Mouse (Mus musculus): Measurements from ENCODE around the gene Gsg1l. TPM values are rescaled to one million over a fixed set of nuclear protein-coding genes. Genes with fewer than 3 reads are reported as not detected.

The Gsg1l gene
- polyA plus RNA-seq, 1 experiment from 2014 or later, result 0.70 TPM

GRCm38 (mm10) chr7:125985565-125985964 lies 96.6 kb downstream of the Gsg1l start:
- ATAC-seq (replicated peaks; ENCODE audit: insufficient number of reproducible peaks, low FRiP score, low TSS enrichment, low read depth) (no peak), DNase-seq (ENCODE audit: low spot score) (peak; percentile 68)
- 62% methylated on average over 10 of the region's 10 CpGs for WGBS
- H3K9me3 ChIP-seq (replicated peaks; ENCODE audit: control insufficient read depth, low read length), result no peaks in the 10 kb centered on the region
- no peak overlapping the region for H3K4me2 ChIP-seq (ENCODE audit: low read depth, low read length)
- no peaks in the 10 kb centered on the region for H3K36me3 ChIP-seq (replicated peaks; ENCODE audit: control insufficient read depth, insufficient read depth, low read depth, low read length)
- no peaks in the 10 kb centered on the region for H3K27me3 ChIP-seq (ENCODE audit: control insufficient read depth, insufficient read depth, low read length)
- H3K4me1 ChIP-seq (ENCODE audit: control insufficient read depth, insufficient read depth, low read length), result no peaks in the 10 kb centered on the region; the same call in 1 of the 2 replicates
- H3K9ac ChIP-seq (replicated peaks; ENCODE audit: low read length), result no peak overlapping the region
- no peak overlapping the region for H3K4me3 ChIP-seq (ENCODE audit: low read depth, low read length)
- no peak overlapping the region for H3K27ac ChIP-seq (replicated peaks; ENCODE audit: low read depth, low read length)

- Histone ChIP-seq H3K36me3 (replicated peaks; ENCODE audit: control insufficient read depth, insufficient read depth, low read depth, low read length) (no peaks in the 10 kb centered on the region), H3K4me3 (ENCODE audit: low read depth, low read length) (no peak overlapping the region), H3K4me1 (ENCODE audit: control insufficient read depth, insufficient read depth, low read length) (no peaks in the 10 kb centered on the region; the same call in 1 of the 2 replicates), H3K4me2 (ENCODE audit: low read depth, low read length) (no peak overlapping the region), H3K27me3 (ENCODE audit: control insufficient read depth, insufficient read depth, low read length) (no peaks in the 10 kb centered on the region), H3K9me3 (replicated peaks; ENCODE audit: control insufficient read depth, low read length) (no peaks in the 10 kb centered on the region), H3K27ac (replicated peaks; ENCODE audit: low read depth, low read length) (no peak overlapping the region), H3K9ac (replicated peaks; ENCODE audit: low read length) (no peak overlapping the region)
- DNase-seq (ENCODE audit: low spot score) (no peak), ATAC-seq (replicated peaks; ENCODE audit: insufficient number of reproducible peaks, low FRiP score, low TSS enrichment, low read depth) (no peak)
- 35% methylated on average over 12 of the region's 12 CpGs for WGBS
Observed at GRCm38 (mm10) chr7:125983902-125984841, 98.0 kb downstream of the Gsg1l start.

DNA sequence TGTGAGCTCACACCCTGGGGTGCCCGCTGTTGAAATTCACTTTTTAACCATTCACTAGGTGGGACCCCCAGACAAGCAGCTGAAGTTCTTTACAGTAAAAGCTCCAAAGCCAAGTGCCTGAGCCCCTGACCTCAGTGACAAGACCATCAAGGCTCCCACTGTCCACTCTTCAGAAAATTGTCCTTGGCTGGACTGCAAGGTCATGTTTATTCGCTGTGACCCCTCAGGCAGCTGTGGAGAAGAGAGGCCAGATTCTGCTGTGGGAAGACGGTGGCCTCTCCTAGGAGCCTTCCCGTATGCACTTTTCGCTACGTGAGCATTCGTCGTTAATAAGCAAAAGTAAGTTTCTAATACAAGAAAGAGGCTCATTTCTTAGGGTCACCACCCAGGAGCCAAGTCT lies 102.6 kb downstream of the Gsg1l start:
- no peak overlapping the region for H3K4me3 ChIP-seq (ENCODE audit: low read depth, low read length)
- 85% methylated on average over 8 of the region's 8 CpGs for WGBS
- no peaks in the 10 kb centered on the region for H3K9me3 ChIP-seq (replicated peaks; ENCODE audit: control insufficient read depth, low read length)
- no peaks in the 10 kb centered on the region for H3K36me3 ChIP-seq (replicated peaks; ENCODE audit: control insufficient read depth, insufficient read depth, low read depth, low read length)
- no peak overlapping the region for H3K9ac ChIP-seq (replicated peaks; ENCODE audit: low read length)
- ATAC-seq (replicated peaks; ENCODE audit: insufficient number of reproducible peaks, low FRiP score, low TSS enrichment, low read depth), result no peak
- H3K27me3 ChIP-seq (ENCODE audit: control insufficient read depth, insufficient read depth, low read length), result no peaks in the 10 kb centered on the region
- no peaks in the 10 kb centered on the region; the same call in 1 of the 2 replicates for H3K4me1 ChIP-seq (ENCODE audit: control insufficient read depth, insufficient read depth, low read length)
- H3K4me2 ChIP-seq (ENCODE audit: low read depth, low read length), result no peak overlapping the region
- DNase-seq (ENCODE audit: low spot score), result no peak
- no peak overlapping the region for H3K27ac ChIP-seq (replicated peaks; ENCODE audit: low read depth, low read length)

GRCm38 (mm10) chr7:125976695-125977094 lies 105.5 kb downstream of the Gsg1l start:
- no peak for DNase-seq (ENCODE audit: low spot score)
- no peak for ATAC-seq (replicated peaks; ENCODE audit: insufficient number of reproducible peaks, low FRiP score, low TSS enrichment, low read depth)
- 85% methylated on average over 9 of the region's 9 CpGs for WGBS

DNA sequence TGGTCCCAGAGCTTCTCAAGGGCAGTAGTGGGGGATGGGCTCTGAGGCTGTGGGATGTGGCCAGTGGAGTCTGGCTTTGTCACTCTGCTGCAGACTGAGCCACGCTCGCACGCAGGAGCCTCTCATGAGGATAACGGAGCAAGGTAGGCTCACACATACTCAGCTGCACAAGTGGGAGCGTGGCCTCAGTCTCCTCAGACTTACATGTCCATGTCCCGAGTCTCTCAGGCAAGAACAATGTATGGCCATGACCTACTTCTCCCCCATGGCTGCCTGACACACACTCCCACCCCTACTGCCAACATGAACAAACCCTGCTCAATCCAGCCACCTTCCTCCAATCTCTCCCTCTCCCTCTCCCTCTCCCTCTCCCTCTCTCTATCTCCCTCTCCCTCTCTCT lies 106.8 kb downstream of the Gsg1l start:
- no peaks in the 10 kb centered on the region for H3K9me3 ChIP-seq (replicated peaks; ENCODE audit: control insufficient read depth, low read length)
- H3K27me3 ChIP-seq (ENCODE audit: control insufficient read depth, insufficient read depth, low read length), result no peaks in the 10 kb centered on the region
- no peaks in the 10 kb centered on the region for H3K36me3 ChIP-seq (replicated peaks; ENCODE audit: control insufficient read depth, insufficient read depth, low read depth, low read length)
- no peak overlapping the region for H3K4me3 ChIP-seq (ENCODE audit: low read depth, low read length)
- H3K27ac ChIP-seq (replicated peaks; ENCODE audit: low read depth, low read length), result no peak overlapping the region
- ATAC-seq (replicated peaks; ENCODE audit: insufficient number of reproducible peaks, low FRiP score, low TSS enrichment, low read depth), result no peak
- H3K4me2 ChIP-seq (ENCODE audit: low read depth, low read length), result no peak overlapping the region
- no peak overlapping the region for H3K9ac ChIP-seq (replicated peaks; ENCODE audit: low read length)
- no peaks in the 10 kb centered on the region for H3K4me1 ChIP-seq (ENCODE audit: control insufficient read depth, insufficient read depth, low read length)
- no peak for DNase-seq (ENCODE audit: low spot score)
- WGBS, result 74% methylated on average over 6 of the region's 6 CpGs

More at GRCm38 (mm10) chr7:125976695-125977094, 105.5 kb downstream of the Gsg1l start:
- Histone ChIP-seq H3K27ac (replicated peaks; ENCODE audit: low read depth, low read length) (no peak overlapping the region), H3K27me3 (ENCODE audit: control insufficient read depth, insufficient read depth, low read length) (no peaks in the 10 kb centered on the region), H3K9ac (replicated peaks; ENCODE audit: low read length) (no peak overlapping the region), H3K4me2 (ENCODE audit: low read depth, low read length) (no peak overlapping the region), H3K36me3 (replicated peaks; ENCODE audit: control insufficient read depth, insufficient read depth, low read depth, low read length) (no peaks in the 10 kb centered on the region), H3K4me3 (ENCODE audit: low read depth, low read length) (no peak overlapping the region), H3K4me1 (ENCODE audit: control insufficient read depth, insufficient read depth, low read length) (no peaks in the 10 kb centered on the region), H3K9me3 (replicated peaks; ENCODE audit: control insufficient read depth, low read length) (no peaks in the 10 kb centered on the region)

DNA sequence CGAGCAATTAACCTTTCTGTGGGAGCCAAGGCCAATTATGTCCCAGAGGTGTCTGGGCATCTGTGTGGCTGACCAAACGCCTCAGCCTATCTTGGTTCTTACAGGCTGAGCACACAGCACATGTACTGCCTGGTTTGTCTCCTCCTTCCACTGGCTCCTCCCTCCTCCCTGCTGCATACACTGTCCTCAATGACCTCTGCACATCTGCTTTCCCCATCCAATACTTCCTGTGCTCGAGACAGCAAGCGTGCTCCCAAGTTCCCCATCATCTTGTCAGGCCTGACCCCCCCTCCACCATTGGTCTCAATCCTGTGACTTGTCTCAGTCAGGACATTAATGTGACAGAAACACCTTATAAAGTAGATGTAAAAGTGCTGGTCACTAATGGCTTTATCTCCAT lies 108.3 kb downstream of the Gsg1l start:
- Histone ChIP-seq H3K27ac (replicated peaks; ENCODE audit: low read depth, low read length) (no peak overlapping the region), H3K36me3 (replicated peaks; ENCODE audit: control insufficient read depth, insufficient read depth, low read depth, low read length) (no peaks in the 10 kb centered on the region), H3K27me3 (ENCODE audit: control insufficient read depth, insufficient read depth, low read length) (no peaks in the 10 kb centered on the region), H3K9ac (replicated peaks; ENCODE audit: low read length) (no peak overlapping the region), H3K4me3 (ENCODE audit: low read depth, low read length) (no peak overlapping the region), H3K4me1 (ENCODE audit: control insufficient read depth, insufficient read depth, low read length) (no peaks in the 10 kb centered on the region), H3K4me2 (ENCODE audit: low read depth, low read length) (no peak overlapping the region), H3K9me3 (replicated peaks; ENCODE audit: control insufficient read depth, low read length) (no peaks in the 10 kb centered on the region)
- no peak for DNase-seq (ENCODE audit: low spot score)
- 38% methylated on average over 4 of the region's 4 CpGs for WGBS
- ATAC-seq (replicated peaks; ENCODE audit: insufficient number of reproducible peaks, low FRiP score, low TSS enrichment, low read depth), result 0 out of 2 replicates have a peak, but pooled peaks have one; percentile 45

DNA sequence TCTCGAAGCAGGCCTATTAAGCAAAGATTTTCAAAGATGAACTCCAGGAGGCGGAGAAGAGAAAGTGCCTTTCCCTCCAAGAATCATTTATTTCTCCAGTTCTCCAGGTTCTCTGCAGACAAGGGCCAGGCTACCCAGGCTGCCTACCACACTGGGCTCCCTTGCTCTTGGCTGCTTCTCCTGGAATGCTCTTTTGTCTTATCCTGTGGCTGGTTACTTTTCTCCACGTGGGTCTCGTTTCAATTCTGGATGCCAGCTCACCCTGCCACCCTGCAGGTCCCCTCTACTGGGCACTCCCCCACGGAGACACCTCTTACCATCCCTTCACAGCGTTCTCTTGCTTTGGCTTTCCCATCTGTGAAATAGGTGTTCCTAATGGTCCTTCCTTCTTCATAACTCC lies 109.4 kb downstream of the Gsg1l start:
- no peaks in the 10 kb centered on the region for H3K27me3 ChIP-seq (ENCODE audit: control insufficient read depth, insufficient read depth, low read length)
- no peaks in the 10 kb centered on the region for H3K9me3 ChIP-seq (replicated peaks; ENCODE audit: control insufficient read depth, low read length)
- no peak overlapping the region for H3K27ac ChIP-seq (replicated peaks; ENCODE audit: low read depth, low read length)
- 61% methylated on average over 6 of the region's 6 CpGs for WGBS
- no peaks in the 10 kb centered on the region for H3K36me3 ChIP-seq (replicated peaks; ENCODE audit: control insufficient read depth, insufficient read depth, low read depth, low read length)
- no peak overlapping the region for H3K9ac ChIP-seq (replicated peaks; ENCODE audit: low read length)
- no peak for ATAC-seq (replicated peaks; ENCODE audit: insufficient number of reproducible peaks, low FRiP score, low TSS enrichment, low read depth)
- no peak overlapping the region for H3K4me2 ChIP-seq (ENCODE audit: low read depth, low read length)
- no peaks in the 10 kb centered on the region for H3K4me1 ChIP-seq (ENCODE audit: control insufficient read depth, insufficient read depth, low read length)
- H3K4me3 ChIP-seq (ENCODE audit: low read depth, low read length), result no peak overlapping the region
- no peak for DNase-seq (ENCODE audit: low spot score)

DNA sequence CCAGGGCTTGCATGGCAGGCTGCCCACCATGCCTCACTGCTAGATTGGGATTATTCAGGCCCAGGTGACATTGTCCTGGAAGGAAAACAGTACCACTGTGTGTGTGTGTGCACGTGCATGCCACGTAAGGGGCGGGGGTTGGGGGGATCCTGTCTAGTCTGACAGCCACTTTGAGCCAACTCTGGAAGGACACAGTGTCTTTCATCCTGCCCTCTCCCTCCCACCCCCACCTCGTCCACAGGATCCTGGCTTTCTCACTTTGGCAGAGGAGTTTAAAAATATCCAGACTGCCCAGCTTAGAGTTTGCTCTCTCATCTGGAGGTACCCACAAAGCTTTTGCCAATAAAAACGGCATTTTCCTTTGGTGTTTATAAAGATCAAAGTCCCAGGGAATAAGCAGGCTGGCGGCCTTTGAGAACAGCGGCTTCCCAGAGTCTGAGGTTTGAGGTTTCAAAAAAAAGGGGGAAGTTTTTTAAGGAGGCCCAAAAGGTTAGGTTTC lies 110.0 kb downstream of the Gsg1l start:
- 33% methylated on average over 7 of the region's 7 CpGs for WGBS
- no peak overlapping the region for H3K9ac ChIP-seq (replicated peaks; ENCODE audit: low read length)
- no peak overlapping the region for H3K4me2 ChIP-seq (ENCODE audit: low read depth, low read length)
- no peak overlapping the region for H3K4me3 ChIP-seq (ENCODE audit: low read depth, low read length)
- DNase-seq (ENCODE audit: low spot score) (peak; percentile 23), ATAC-seq (replicated peaks; ENCODE audit: insufficient number of reproducible peaks, low FRiP score, low TSS enrichment, low read depth) (no peak)
- no peaks in the 10 kb centered on the region for H3K4me1 ChIP-seq (ENCODE audit: control insufficient read depth, insufficient read depth, low read length)
- no peaks in the 10 kb centered on the region for H3K9me3 ChIP-seq (replicated peaks; ENCODE audit: control insufficient read depth, low read length)
- H3K27me3 ChIP-seq (ENCODE audit: control insufficient read depth, insufficient read depth, low read length), result no peaks in the 10 kb centered on the region
- no peaks in the 10 kb centered on the region for H3K36me3 ChIP-seq (replicated peaks; ENCODE audit: control insufficient read depth, insufficient read depth, low read depth, low read length)
- H3K27ac ChIP-seq (replicated peaks; ENCODE audit: low read depth, low read length), result no peak overlapping the region

Measured in embryonic facial prominence, embryonic 11.5 days (tissue).